11 mouse cellular contexts compared by ENCODE assay signal in the genomic region with DNA sequence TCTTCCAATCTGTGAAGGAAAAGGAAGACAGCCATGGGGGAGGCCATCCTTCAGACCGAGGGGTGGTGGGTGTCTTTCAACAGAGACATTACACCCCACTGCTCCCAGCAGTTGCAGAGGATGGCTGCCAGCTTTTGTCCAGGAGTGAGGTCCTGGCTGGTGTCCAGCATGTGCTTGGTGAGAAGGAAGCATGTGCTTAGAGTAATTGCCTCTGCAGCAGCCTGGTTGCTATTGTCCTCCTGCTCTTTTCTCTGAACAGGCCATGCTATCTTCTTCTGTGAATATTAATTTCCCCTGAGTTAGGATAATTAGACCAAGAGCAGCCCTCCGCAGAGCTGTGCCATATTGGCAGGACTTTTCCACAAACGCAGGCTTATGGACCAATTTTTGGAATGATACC.
DNase-seq lines count a peak whose midpoint lies in the region.
"Had no signal": no experiment of that assay in that cellular context is flagged by ENCODE, and none has a peak within 500 bp of the region (broad histone marks: within the 10 kb centered on the region; RNA-seq: fewer than 3 reads in every experiment).

No protein-coding gene starts in this region.

- DNase-seq in gastrocnemius, postnatal 10 days, result peak; percentile 9
- no peak for DNase-seq in gastrocnemius, postnatal 36 days
- DNase-seq in layer of hippocampus, adult 11-12 months (ENCODE audit: low spot score), result peak; percentile 14
- DNase-seq in layer of hippocampus, adult 9-10 months (ENCODE audit: low spot score), result no peak
- DNase-seq in right cerebral cortex, postnatal 14 days, result peak; percentile 20
- no peak for DNase-seq in right cerebral cortex, adult 18-20 months
- peak; percentile 11 for DNase-seq in ovary, postnatal 14 days (ENCODE audit: low spot score)
- no peak for DNase-seq in adrenal gland, postnatal 4 days (ENCODE audit: low spot score in 2 of 2)
- DNase-seq: adrenal gland, adult 8-10 months; cerebellum, adult 9-11 months; lung, adult 2 months had no signal

- intact Hi-C loops in gastrocnemius, postnatal 36 days (cut with DNase I), result no loop called here

Comparison
In these comparisons a context has a peak if more than half of its experiments do, and no peak if none do; other contexts are left out.
1. DNase-seq: peak in gastrocnemius, postnatal 10 days (single experiment), layer of hippocampus, adult 11-12 months (single experiment), right cerebral cortex, postnatal 14 days (single experiment) and ovary, postnatal 14 days (single experiment); none in gastrocnemius, postnatal 36 days (0 of 2), layer of hippocampus, adult 9-10 months (single experiment), right cerebral cortex, adult 18-20 months (single experiment) and adrenal gland, postnatal 4 days (0 of 2).